Mouse (Mus musculus) CH12.LX (cell line): ENCODE measurements at regions not wholly inside any gene's neighbourhood (a gene's known extent, or its start where the extent isn't known, plus 50 kb on each side); places are given as distances from the start of the nearest gene placed in this dataset.

Source experiments
- CHD2 ChIP-seq: IDR thresholded peaks from 2 replicates; pipeline ENCODE4 v1.6.1; 2011; ENCODE audit warnings: low read length, improper control_type of control experiment
- CTCF ChIP-seq, 2 experiments: IDR thresholded peaks in 1 of 2; conservative IDR thresholded peaks in 1 of 2; 2 replicates each; pipeline ENCODE4 v1.5.1; 2011 to 2012; ENCODE audit warnings: low read depth in 2 of 2, low read length in 2 of 2, improper control_type of control experiment in 1 of 2, inconsistent platforms in 1 of 2, mild to moderate bottlenecking in 1 of 2, moderate library complexity in 1 of 2
- ELF1 ChIP-seq: IDR thresholded peaks from 2 replicates; pipeline ENCODE4 v1.6.1; 2014; ENCODE audit warnings: low read depth, mild to moderate bottlenecking, inconsistent platforms, low read length, improper control_type of control experiment
- EP300 ChIP-seq: IDR thresholded peaks from 2 replicates; pipeline ENCODE4 v1.6.1; 2011; ENCODE audit warnings: low read length, improper control_type of control experiment
- GABPA ChIP-seq: IDR thresholded peaks from 2 replicates; pipeline ENCODE4 v1.6.1; 2012; ENCODE audit warnings: low read depth, low read length, improper control_type of control experiment, inconsistent platforms; ENCODE audit not compliant: insufficient replicate concordance
- MAFK ChIP-seq: IDR thresholded peaks from 2 replicates; pipeline ENCODE4 v1.6.1; 2011; ENCODE audit warnings: low read length, improper control_type of control experiment; ENCODE audit not compliant: insufficient replicate concordance
- POLR2A ChIP-seq: IDR thresholded peaks from 2 replicates; pipeline ENCODE4 v1.6.1; 2011; ENCODE audit warnings: low read depth, mild to moderate bottlenecking, improper control_type of control experiment, low read length
- RAD21 ChIP-seq: IDR thresholded peaks from 2 replicates; pipeline ENCODE4 v1.6.1; 2011; ENCODE audit warnings: low read depth, mild to moderate bottlenecking, low read length, improper control_type of control experiment, moderate library complexity
- SIN3A ChIP-seq: IDR thresholded peaks from 2 replicates; pipeline ENCODE4 v1.6.1; 2012; ENCODE audit warnings: low read length, improper control_type of control experiment, inconsistent platforms
- TCF12 ChIP-seq: IDR thresholded peaks from 2 replicates; pipeline ENCODE4 v1.6.1; 2014; ENCODE audit warnings: low read depth, mild to moderate bottlenecking, inconsistent platforms, low read length, improper control_type of control experiment
- ZKSCAN1 ChIP-seq: IDR thresholded peaks from 2 replicates; pipeline ENCODE4 v1.6.1; 2012; ENCODE audit warnings: low read depth, inconsistent platforms, low read length, improper control_type of control experiment, borderline replicate concordance

DNA sequence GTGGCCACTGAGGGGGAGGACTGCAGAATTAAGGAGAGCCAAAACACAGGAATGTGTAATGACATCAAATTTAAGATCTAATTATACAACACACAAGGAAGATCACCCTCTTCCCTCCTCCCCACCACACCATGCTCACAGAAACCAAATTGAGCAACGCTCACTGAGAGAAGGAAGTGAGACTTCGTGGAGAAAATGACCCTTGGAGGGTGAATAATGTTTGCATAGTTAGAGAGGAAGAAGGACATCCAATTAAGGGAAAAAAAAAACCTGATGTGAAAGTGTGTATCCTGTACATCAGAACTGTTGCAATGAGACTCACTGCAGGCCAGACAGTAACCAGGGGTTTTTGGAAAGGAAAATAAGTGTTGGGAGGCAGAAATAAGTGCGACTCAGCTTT is 144.8 kb upstream of the Zeb2 start:
- TF ChIP-seq SIN3A (no peak), EP300 (peak; percentile 77), ZKSCAN1 (no peak), TCF12 (no peak), CTCF (conservative IDR thresholded peaks at IDR 0.05 in 1 of 2, IDR thresholded peaks at IDR 0.05 in 1 of 2; ENCODE audit: low read depth in 2 of 2, low read length in 2 of 2) (no peak), GABPA (no peak), ELF1 (no peak), POLR2A (no peak), MAFK (0 out of 2 replicates have a peak, but pooled peaks have one; percentile 5), CHD2 (no peak; the same call in 1 of the 2 replicates), RAD21 (no peak)
